8 mouse cellular contexts compared by ENCODE assay signal in genomic region chr5:7345011-7345389, GRCm38 (mm10). TPM values are rescaled to one million over a fixed set of nuclear protein-coding genes. Genes with fewer than 3 reads are reported as not detected.
A peak's percentile ranks its signal among the peaks of the same experiment; 100 is the strongest.
DNase-seq lines count a peak whose midpoint lies in the region; ATAC-seq and TF ChIP-seq lines count a peak whose summit lies in the region.

No protein-coding gene starts in this region.

- peak overlapping the region; percentile 83 for H3K4me2 ChIP-seq in heart, postnatal 0 days (ENCODE audit: low read depth, low read length)
- H3K4me2 ChIP-seq in hindbrain, embryonic 13.5 days, result peak overlapping the region; percentile 92
- H3K4me2 ChIP-seq in midbrain, embryonic 12.5 days (replicated peaks), result peak overlapping the region; percentile 83

- H3K27ac ChIP-seq in heart, postnatal 0 days (ENCODE audit: low read depth), result no peak overlapping the region
- H3K27ac ChIP-seq in cortical plate, adult 2 months (ENCODE audit: insufficient read depth, low read length), result no peak overlapping the region
- H3K27ac ChIP-seq in hindbrain, embryonic 13.5 days, result peak overlapping the region; percentile 58
- no peak overlapping the region for H3K27ac ChIP-seq in midbrain, embryonic 12.5 days (replicated peaks)

- no peaks in the 10 kb centered on the region for H3K36me3 ChIP-seq in heart, postnatal 0 days (replicated peaks; ENCODE audit: control insufficient read depth, insufficient read depth, low read length)
- H3K36me3 ChIP-seq in hindbrain, embryonic 13.5 days, result no peaks in the 10 kb centered on the region
- H3K36me3 ChIP-seq in midbrain, embryonic 12.5 days, result no peaks in the 10 kb centered on the region

- 2% methylated on average over 11 of the region's 11 CpGs for WGBS in heart, postnatal 0 days
- WGBS in hindbrain, embryonic 13.5 days, result under 1% methylated on average over 11 of the region's 11 CpGs
- 1% methylated on average over 11 of the region's 11 CpGs for WGBS in midbrain, embryonic 12.5 days

- no peak for TF ChIP-seq CTCF in heart, postnatal 0 days (IDR thresholded peaks at IDR 0.05; ENCODE audit: low read depth)
- TF ChIP-seq CTCF in cortical plate, adult 2 months (IDR thresholded peaks at IDR 0.05; ENCODE audit: extremely low read depth, insufficient read depth, low read length), result no peak

- no peaks in the 10 kb centered on the region for H3K9me3 ChIP-seq in heart, postnatal 0 days (replicated peaks; ENCODE audit: control insufficient read depth, low read length)
- no peaks in the 10 kb centered on the region for H3K9me3 ChIP-seq in hindbrain, embryonic 13.5 days
- no peaks in the 10 kb centered on the region for H3K9me3 ChIP-seq in midbrain, embryonic 12.5 days

- no peak overlapping the region; the same call in 1 of the 2 replicates for H3K9ac ChIP-seq in heart, postnatal 0 days (replicated peaks; ENCODE audit: low read depth, low read length)
- peak overlapping the region; percentile 74 for H3K9ac ChIP-seq in hindbrain, embryonic 13.5 days
- peak overlapping the region; percentile 62 for H3K9ac ChIP-seq in midbrain, embryonic 12.5 days (replicated peaks)

- no peaks in the 10 kb centered on the region for H3K27me3 ChIP-seq in heart, postnatal 0 days (ENCODE audit: control insufficient read depth, insufficient read depth, low read length)
- H3K27me3 ChIP-seq in hindbrain, embryonic 13.5 days, result no peaks in the 10 kb centered on the region
- H3K27me3 ChIP-seq in midbrain, embryonic 12.5 days, result 0 out of 2 replicates have a peak, but pooled peaks cover 2% of the 10 kb centered on the region

- no peak for TF ChIP-seq EP300 in heart, postnatal 0 days (IDR thresholded peaks at IDR 0.05; ENCODE audit: low read depth)

- no peak for DNase-seq in heart, postnatal 0 days (ENCODE audit: low spot score)
- no peak for DNase-seq in heart, postnatal 36 days
- DNase-seq in c-Kit-positive CD71-positive TER-119-positive erythroid progenitor cells, embryonic 14.5 days (ENCODE audit: low spot score), result no peak
- DNase-seq in Muller cell, postnatal 12 days (ENCODE audit: inconsistent ontology term), result no peak
- DNase-seq in gastrocnemius, postnatal 10 days, result no peak

- peak; percentile 27; the same call in 1 of the 2 replicates for ATAC-seq in heart, postnatal 0 days (ENCODE audit: insufficient read depth, low read depth)
- peak; percentile 67 for ATAC-seq in hindbrain, embryonic 13.5 days (ENCODE audit: low FRiP score)
- ATAC-seq in midbrain, embryonic 12.5 days (ENCODE audit: low FRiP score, low read depth), result peak; percentile 62

- no peaks in the 10 kb centered on the region for H3K4me1 ChIP-seq in heart, postnatal 0 days (ENCODE audit: control insufficient read depth, insufficient read depth)
- no peaks in the 10 kb centered on the region for H3K4me1 ChIP-seq in cortical plate, adult 2 months (ENCODE audit: control insufficient read depth, insufficient read depth, low read length)
- H3K4me1 ChIP-seq in hindbrain, embryonic 13.5 days (replicated peaks), result 0 out of 2 replicates have a peak, but pooled peaks cover 10% of the 10 kb centered on the region
- no peaks in the 10 kb centered on the region for H3K4me1 ChIP-seq in midbrain, embryonic 12.5 days

- peak overlapping the region; percentile 54 for H3K4me3 ChIP-seq in heart, postnatal 0 days (ENCODE audit: low read depth, low read length)
- peak overlapping the region; percentile 93 for H3K4me3 ChIP-seq in cortical plate, adult 2 months (ENCODE audit: insufficient read depth, low read length)
- H3K4me3 ChIP-seq in hindbrain, embryonic 13.5 days, result peak overlapping the region; percentile 68
- H3K4me3 ChIP-seq in midbrain, embryonic 12.5 days, result peak overlapping the region; percentile 56

- intact Hi-C loops in heart, postnatal 36 days (cut with DNase I), result no loop called here

- TF ChIP-seq POLR2A in cortical plate, adult 2 months (IDR thresholded peaks at IDR 0.05; ENCODE audit: extremely low read depth, insufficient read depth, low read length), result no peak

RNA-seq across cellular contexts. Expression of gene Zfp804b, which starts 0.4 kb away (rescaled TPM):
- not detected in 2 replicates for total RNA-seq in heart, postnatal 0 days (2014; rRNA removed; ENCODE audit: low replicate concordance)
- polyA plus RNA-seq in heart, postnatal 0 days (2015; fragmentation: Nextera tagmentation; extraction: Ambion mirVana), result 0.10 and 0.11 TPM in 2 replicates
- total RNA-seq in heart, postnatal 36 days (2021), result not detected
- 0.35 and 0.47 TPM in 2 replicates for polyA plus RNA-seq in cortical plate, adult 2 months (2012; rRNA removed)
- 1.4 and 1.9 TPM in 2 replicates for polyA plus RNA-seq in hindbrain, embryonic 13.5 days (2015; fragmentation: Nextera tagmentation; extraction: Ambion mirVana)
- polyA plus RNA-seq in midbrain, embryonic 12.5 days (2016; fragmentation: Nextera tagmentation; extraction: Ambion mirVana), result 0.55 and 0.61 TPM in 2 replicates
- total RNA-seq in gastrocnemius, postnatal 10 days (2021), result under 1 TPM; 0.09 to 0.14 TPM

RNA-seq across cellular contexts. Expression of gene Tex47, which starts 41.1 kb away (rescaled TPM):
- not detected in 2 replicates for total RNA-seq in heart, postnatal 0 days (2014; rRNA removed; ENCODE audit: low replicate concordance)
- polyA plus RNA-seq in heart, postnatal 0 days (2015; fragmentation: Nextera tagmentation; extraction: Ambion mirVana), result not detected in 2 replicates
- not detected for total RNA-seq in heart, postnatal 36 days (2021)
- polyA plus RNA-seq in cortical plate, adult 2 months (2012; rRNA removed), result not detected in 2 replicates
- 0.39 and 1.4 TPM in 2 replicates for polyA plus RNA-seq in hindbrain, embryonic 13.5 days (2015; fragmentation: Nextera tagmentation; extraction: Ambion mirVana)
- polyA plus RNA-seq in midbrain, embryonic 12.5 days (2016; fragmentation: Nextera tagmentation; extraction: Ambion mirVana), result 0.17 and 0.43 TPM in 2 replicates
- total RNA-seq in gastrocnemius, postnatal 10 days (2021), result not detected
